Mouse (Mus musculus) T-cell, adult 2 months (primary cell): ENCODE results near the gene Ociad1.

Source experiments
- DNase-seq: peaks from one replicate; pipeline ENCODE4 v3.0.0; 2022; ENCODE audit warnings: low spot score

Gene Ociad1

GRCm38 (mm10) chr5:73339779-73340722 is 47.5 kb downstream of the Ociad1 start:
- no peak for DNase-seq

GRCm38 (mm10) chr5:73340723-73341235 is 48.2 kb downstream of the Ociad1 start, which contains the start of gene Ociad2:
Gene Ociad2, minus strand, starts transcription at chr5:73341028.
- DNase-seq, result no peak

GRCm38 (mm10) chr5:73342701-73343355 is 50.2 kb downstream of the Ociad1 start:
- DNase-seq, result no peak

- peak; percentile 18 for DNase-seq
Observed at GRCm38 (mm10) chr5:73344310-73344709, 51.7 kb downstream of the Ociad1 start.

GRCm38 (mm10) chr5:73345254-73345653 is 52.7 kb downstream of the Ociad1 start:
- DNase-seq, result no peak

- DNase-seq, result no peak
Observed at GRCm38 (mm10) chr5:73349514-73349913, 56.9 kb downstream of the Ociad1 start.

GRCm38 (mm10) chr5:73351796-73352195 is 59.2 kb downstream of the Ociad1 start:
- DNase-seq, result no peak

GRCm38 (mm10) chr5:73353519-73353918 is 60.9 kb downstream of the Ociad1 start:
- DNase-seq, result no peak

- no peak for DNase-seq
Observed at GRCm38 (mm10) chr5:73353978-73354377, 61.4 kb downstream of the Ociad1 start.

GRCm38 (mm10) chr5:73355393-73355792 is 62.8 kb downstream of the Ociad1 start:
- DNase-seq, result no peak

GRCm38 (mm10) chr5:73359134-73359751 is 66.7 kb downstream of the Ociad1 start:
- DNase-seq, result no peak

- DNase-seq, result no peak
Observed at GRCm38 (mm10) chr5:73359752-73360141, 67.2 kb downstream of the Ociad1 start.

GRCm38 (mm10) chr5:73360240-73360639 is 67.7 kb downstream of the Ociad1 start:
- no peak for DNase-seq

- DNase-seq, result no peak
Observed at GRCm38 (mm10) chr5:73362338-73362737, 69.8 kb downstream of the Ociad1 start.

- no peak for DNase-seq
Observed at GRCm38 (mm10) chr5:73362791-73363190, 70.2 kb downstream of the Ociad1 start.
